8 mouse cellular contexts compared by ENCODE assay signal in the genomic region with DNA sequence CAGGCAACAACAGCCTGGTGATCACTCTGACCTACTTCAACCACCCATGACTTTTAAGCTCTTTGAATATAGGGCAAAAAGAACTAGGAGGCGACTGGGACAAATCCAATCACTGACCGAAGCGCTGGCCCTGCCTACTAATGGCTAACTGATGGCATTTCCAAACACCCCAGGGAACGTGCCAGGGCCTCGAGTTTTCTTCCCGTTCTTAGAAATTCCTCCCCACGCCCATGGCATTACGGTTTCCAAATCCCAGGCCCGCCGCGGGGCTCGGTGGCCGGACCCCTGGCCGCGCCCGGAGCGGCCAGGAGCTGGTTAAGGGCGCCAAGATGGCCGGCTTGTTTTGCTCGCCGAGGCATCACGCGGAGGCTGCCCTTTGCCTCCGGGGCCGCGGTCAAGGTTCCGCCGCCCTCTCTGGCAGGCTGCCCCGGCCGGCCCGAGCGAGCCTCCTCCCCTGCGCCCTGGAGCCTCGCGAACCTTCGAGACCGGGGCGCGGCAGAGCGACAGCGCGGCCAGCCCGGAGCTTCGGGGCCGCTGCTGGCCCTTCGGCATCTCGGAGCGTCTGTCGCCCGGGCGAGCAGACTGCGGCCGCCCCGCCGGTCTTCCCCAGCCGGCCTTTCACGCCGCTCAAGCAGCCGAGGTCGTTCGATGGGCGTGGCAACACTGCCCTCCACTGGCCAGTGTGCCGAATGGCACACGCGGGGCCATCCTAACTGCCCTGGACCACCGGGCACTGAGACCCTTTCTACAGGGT. TPM values are rescaled to one million over a fixed set of nuclear protein-coding genes. Genes with fewer than 3 reads are reported as not detected.
DNase-seq lines count a peak whose midpoint lies in the region; ATAC-seq lines count a peak whose summit lies in the region.

No protein-coding gene starts in this region.

- peak; percentile 76 for ATAC-seq in limb, embryonic 15.5 days (ENCODE audit: insufficient number of reproducible peaks, low FRiP score, low TSS enrichment, low read depth)
- peak; percentile 92 for ATAC-seq in midbrain, embryonic 16.5 days

- H3K36me3 ChIP-seq in limb, embryonic 15.5 days, result peaks cover 5% of the 10 kb centered on the region; the same call in 1 of the 2 replicates
- no peaks in the 10 kb centered on the region for H3K36me3 ChIP-seq in midbrain, embryonic 16.5 days (ENCODE audit: control insufficient read depth, insufficient read depth, low read length)

- H3K27ac ChIP-seq in limb, embryonic 15.5 days, result peak overlapping the region; percentile 99
- peak overlapping the region; percentile 94 for H3K27ac ChIP-seq in midbrain, embryonic 16.5 days (ENCODE audit: low read length)

- H3K4me1 ChIP-seq in limb, embryonic 15.5 days, result peaks cover 53% of the 10 kb centered on the region
- H3K4me1 ChIP-seq in midbrain, embryonic 16.5 days (ENCODE audit: control insufficient read depth, insufficient read depth, low read length), result peaks cover 21% of the 10 kb centered on the region

- peak overlapping the region; percentile 81 for H3K4me2 ChIP-seq in limb, embryonic 15.5 days
- H3K4me2 ChIP-seq in midbrain, embryonic 16.5 days (ENCODE audit: low read length), result peak overlapping the region; percentile 82

- peak overlapping the region; percentile 86 for H3K9ac ChIP-seq in limb, embryonic 15.5 days
- H3K9ac ChIP-seq in midbrain, embryonic 16.5 days (ENCODE audit: low read depth, low read length), result peak overlapping the region; percentile 80

- WGBS in limb, embryonic 15.5 days, result under 1% methylated on average over 66 of the region's 66 CpGs
- WGBS in midbrain, embryonic 16.5 days, result under 1% methylated on average over 64 of the region's 66 CpGs

- no peaks in the 10 kb centered on the region for H3K27me3 ChIP-seq in limb, embryonic 15.5 days
- H3K27me3 ChIP-seq in midbrain, embryonic 16.5 days (ENCODE audit: control insufficient read depth, insufficient read depth, low read depth, low read length), result no peaks in the 10 kb centered on the region

- no peaks in the 10 kb centered on the region for H3K9me3 ChIP-seq in limb, embryonic 15.5 days
- no peaks in the 10 kb centered on the region for H3K9me3 ChIP-seq in midbrain, embryonic 16.5 days (replicated peaks; ENCODE audit: control insufficient read depth, low read length, poor library complexity, severe bottlenecking)

- peak overlapping the region; percentile 62 for H3K4me3 ChIP-seq in limb, embryonic 15.5 days
- H3K4me3 ChIP-seq in midbrain, embryonic 16.5 days (ENCODE audit: low read depth, low read length), result peak overlapping the region; percentile 65

- peak; percentile 82 for DNase-seq in layer of hippocampus, adult 11-12 months (ENCODE audit: low spot score)
- DNase-seq in layer of hippocampus, adult 9-10 months (ENCODE audit: low spot score), result no peak
- peak; percentile 92 for DNase-seq in embryo, embryonic 9.5 days (ENCODE audit: extremely low spot score)
- DNase-seq in heart, adult 11 months, result peak; percentile 99
- peak; percentile 93 for DNase-seq in kidney, adult 11 months
- DNase-seq in spleen, postnatal 10 days (ENCODE audit: low spot score in 2 of 2), result peak; percentile 87 to 88

RNA-seq across cellular contexts. Expression of gene Zfp36l1, which starts 19.6 kb away (rescaled TPM):
- polyA plus RNA-seq in limb, embryonic 15.5 days (2015; fragmentation: Nextera tagmentation; extraction: Ambion mirVana), result 147 and 148 TPM in 2 replicates
- polyA plus RNA-seq in midbrain, embryonic 16.5 days (2015; fragmentation: Nextera tagmentation; extraction: Ambion mirVana), result 26.5 and 29.9 TPM in 2 replicates
